Mouse (Mus musculus) liver, embryonic 15.5 days (tissue): ENCODE results near the gene Gpr173. TPM values are rescaled to one million over a fixed set of nuclear protein-coding genes. Genes with fewer than 3 reads are reported as not detected.

ENCODE experiments used
- ATAC-seq: fragments of 200-750 bp; cut with Nextera tagmentation; 2 replicates; pipeline ENCODE4 v1.8.0; 2017; ENCODE audit warnings: moderate number of reproducible peaks, mild to moderate bottlenecking, moderate library complexity; ENCODE audit not compliant: insufficient read depth
- H3K27ac ChIP-seq: fragments of 300-500 bp; sonication (generic); replicated peaks from 2 replicates; pipeline ENCODE4 v1.5.1; 2015; ENCODE audit warnings: mild to moderate bottlenecking, inconsistent platforms
- H3K27me3 ChIP-seq: fragments of 300-500 bp; sonication (generic); 2 replicates; pipeline ENCODE4 v1.6.1; 2015; ENCODE audit warnings: mild to moderate bottlenecking, inconsistent platforms
- H3K36me3 ChIP-seq: fragments of 300-500 bp; sonication (generic); replicated peaks from 2 replicates; pipeline ENCODE4 v1.6.1; 2015; ENCODE audit warnings: moderate library complexity, mild to moderate bottlenecking, inconsistent platforms
- H3K4me1 ChIP-seq: fragments of 300-500 bp; sonication (generic); replicated peaks from 2 replicates; pipeline ENCODE4 v1.6.1; 2015; ENCODE audit warnings: inconsistent platforms
- H3K4me2 ChIP-seq: fragments of 300-500 bp; sonication (generic); 2 replicates; pipeline ENCODE4 v1.6.1; 2015; ENCODE audit warnings: moderate library complexity, mild to moderate bottlenecking, inconsistent platforms
- H3K4me3 ChIP-seq: fragments of 300-500 bp; sonication (generic); replicated peaks from 2 replicates; pipeline ENCODE4 v1.5.1; 2015; ENCODE audit warnings: mild to moderate bottlenecking, inconsistent platforms
- H3K9ac ChIP-seq: fragments of 300-500 bp; sonication (generic); 2 replicates; pipeline ENCODE4 v1.6.1; 2015; ENCODE audit warnings: moderate library complexity, mild to moderate bottlenecking, inconsistent platforms
- H3K9me3 ChIP-seq: fragments of 300-500 bp; sonication (generic); replicated peaks from 2 replicates; pipeline ENCODE4 v1.6.1; 2016; ENCODE audit warnings: inconsistent platforms
- WGBS: fragments of 180-500 bp; shearing (Covaris S2); methylation state at CpG from one replicate; pipeline ENCODE4 v1.1.7; 2015; ENCODE audit warnings: mixed read lengths; ENCODE audit not compliant: insufficient replicate concordance; 5-methylcytosine and 5-hydroxymethylcytosine counted together
- polyA plus RNA-seq: library from polyadenylated mRNA; unstranded; fragments of >200 nt; fragmentation: Nextera tagmentation; extraction: Ambion mirVana; gene quantifications from 2 replicates; pipeline ENCODE4 v1.2.1, GENCODE M21; 2015

Gene Gpr173
- polyA plus RNA-seq, result 0.03 and 0.12 TPM in 2 replicates

DNA sequence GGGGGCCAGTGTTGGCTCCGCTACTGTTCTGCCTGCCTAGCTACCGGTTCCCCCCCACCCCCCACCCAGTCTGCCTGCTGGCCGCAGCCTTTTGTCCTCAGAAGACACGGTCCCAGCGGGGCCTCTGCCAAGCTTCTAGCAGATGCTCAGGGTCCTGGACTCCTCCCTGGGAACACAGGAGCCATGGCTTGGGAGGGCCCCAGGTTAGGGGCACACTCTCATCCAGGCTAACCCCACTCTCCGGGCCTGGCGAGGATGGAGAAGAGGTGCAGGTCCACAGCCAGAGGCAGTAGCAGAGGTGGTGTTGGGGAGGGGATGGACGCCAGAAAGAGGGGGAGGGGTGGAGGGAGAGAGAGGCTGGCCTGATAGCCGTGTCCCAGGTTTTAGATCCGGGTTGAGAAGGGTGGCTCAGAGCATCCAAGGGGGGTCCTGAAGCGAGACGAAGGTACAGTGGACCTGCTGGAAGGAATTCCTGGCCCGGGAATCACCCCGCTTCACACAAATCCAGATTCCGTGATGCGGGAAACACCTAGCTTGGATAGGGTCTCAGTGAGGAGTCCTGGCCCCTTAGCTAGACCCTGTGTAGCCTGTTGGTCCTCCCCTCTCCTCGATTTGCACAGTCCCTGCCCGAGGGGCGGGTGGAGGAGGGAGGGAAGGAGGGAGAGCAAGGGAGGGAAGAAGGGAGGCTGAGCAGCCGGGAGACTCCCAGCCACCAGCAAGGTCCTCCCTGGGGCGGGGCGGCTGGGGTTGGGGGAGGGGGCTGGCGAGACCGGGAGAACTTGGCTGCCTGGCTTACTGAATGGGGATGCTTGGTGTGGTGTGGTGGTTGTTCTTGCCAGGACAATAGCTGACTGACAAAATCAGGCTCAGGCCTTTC lies at the start of gene Gpr173:
Gene Gpr173, minus strand, starts transcription at position 308 of the 877 bp plus-strand sequence.
- Histone ChIP-seq H3K27me3 (peaks cover 29% of the 10 kb centered on the region), H3K4me2 (peak within 1 kb of the TSS; percentile 30), H3K4me1 (no peaks in the 10 kb centered on the region), H3K9ac (no peak within 1 kb of the TSS), H3K36me3 (no peaks in the 10 kb centered on the region), H3K9me3 (no peaks in the 10 kb centered on the region), H3K4me3 (peak within 1 kb of the TSS; percentile 14; the same call in 1 of the 2 replicates), H3K27ac (no peak within 1 kb of the TSS)
- 23% methylated on average over 24 of the region's 24 CpGs for WGBS
- peak; percentile 34; the same call in 1 of the 2 replicates for ATAC-seq

DNA sequence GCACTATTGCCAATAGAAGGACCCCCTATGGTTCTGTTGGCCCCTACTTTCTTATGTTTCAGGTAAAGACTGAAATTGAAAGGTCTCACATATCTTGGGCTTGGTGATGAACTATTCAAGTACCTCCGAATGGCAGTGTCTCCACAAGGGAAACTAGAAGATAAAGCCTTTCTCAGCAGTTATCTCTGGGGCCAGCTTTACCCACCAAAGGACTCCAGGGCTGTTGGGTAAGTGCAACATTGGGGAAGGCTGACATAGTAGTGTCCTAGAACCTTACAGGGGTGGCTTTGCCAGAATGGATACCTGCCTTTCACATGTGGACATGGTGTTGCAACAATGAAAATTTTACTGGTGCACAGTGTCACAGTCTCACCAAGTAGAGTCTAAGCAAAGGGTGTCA lies 34.7 kb upstream of the Gpr173 start:
- no peak overlapping the region for H3K9ac ChIP-seq
- ATAC-seq, result no peak
- no peaks in the 10 kb centered on the region for H3K4me1 ChIP-seq
- H3K27me3 ChIP-seq, result peaks cover 20% of the 10 kb centered on the region
- H3K4me3 ChIP-seq, result no peak overlapping the region
- whole genome bisulfite sequencing, result 25% methylated on average over 1 of the region's 1 CpGs
- no peak overlapping the region for H3K27ac ChIP-seq
- no peaks in the 10 kb centered on the region for H3K9me3 ChIP-seq
- H3K4me2 ChIP-seq, result no peak overlapping the region
- no peaks in the 10 kb centered on the region for H3K36me3 ChIP-seq

- no peak overlapping the region for H3K9ac ChIP-seq
- no peak for ATAC-seq
- 48% methylated on average over 2 of the region's 2 CpGs for WGBS
Observed at GRCm38 (mm10) chrX:152400096-152400495, 31.6 kb upstream of the Gpr173 start.

GRCm38 (mm10) chrX:152368054-152368396 lies 479 bp downstream of the Gpr173 start:
- Histone ChIP-seq H3K4me1 (no peaks in the 10 kb centered on the region), H3K36me3 (no peaks in the 10 kb centered on the region), H3K27me3 (peaks cover 29% of the 10 kb centered on the region), H3K4me3 (0 out of 2 replicates have a peak overlapping the region, but pooled peaks have one; percentile 14), H3K4me2 (peak overlapping the region; percentile 10), H3K9ac (no peak overlapping the region), H3K9me3 (no peaks in the 10 kb centered on the region), H3K27ac (no peak overlapping the region)
- ATAC-seq, result no peak
- WGBS, result 27% methylated on average over 4 of the region's 4 CpGs

More at GRCm38 (mm10) chrX:152400096-152400495, 31.6 kb upstream of the Gpr173 start:
- no peak overlapping the region for H3K4me2 ChIP-seq
- H3K9me3 ChIP-seq, result no peaks in the 10 kb centered on the region
- peaks cover 22% of the 10 kb centered on the region for H3K27me3 ChIP-seq
- H3K27ac ChIP-seq, result no peak overlapping the region
- H3K4me3 ChIP-seq, result no peak overlapping the region
- H3K4me1 ChIP-seq, result no peaks in the 10 kb centered on the region
- no peaks in the 10 kb centered on the region for H3K36me3 ChIP-seq

DNA sequence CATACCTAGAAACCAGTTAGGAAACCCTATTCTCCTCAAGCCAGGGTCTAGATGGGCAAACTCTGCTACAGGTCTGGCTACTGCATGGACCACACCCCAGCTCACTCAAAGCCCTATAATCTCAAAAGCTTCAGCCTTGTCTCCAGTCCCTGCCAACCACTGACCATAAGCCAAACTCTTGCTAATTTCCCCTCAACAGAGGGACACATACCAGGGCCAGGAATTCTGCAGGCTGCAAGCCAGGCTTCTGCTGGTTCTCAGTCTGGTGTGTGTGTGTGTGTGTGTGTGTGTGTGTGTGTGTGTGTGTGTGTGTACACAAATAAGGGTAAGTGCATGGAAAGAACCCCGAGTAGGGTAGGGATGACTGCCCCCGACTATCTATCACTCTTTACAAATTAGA lies 2.1 kb downstream of the Gpr173 start:
- no peak overlapping the region for H3K9ac ChIP-seq
- no peak overlapping the region for H3K4me2 ChIP-seq
- no peak for ATAC-seq
- WGBS, result 46% methylated on average over 2 of the region's 2 CpGs
- H3K4me1 ChIP-seq, result no peaks in the 10 kb centered on the region
- H3K4me3 ChIP-seq, result no peak overlapping the region
- H3K9me3 ChIP-seq, result no peaks in the 10 kb centered on the region
- H3K27ac ChIP-seq, result no peak overlapping the region
- H3K27me3 ChIP-seq, result peaks cover 32% of the 10 kb centered on the region
- no peaks in the 10 kb centered on the region for H3K36me3 ChIP-seq

GRCm38 (mm10) chrX:152352553-152353153 lies 15.9 kb downstream of the Gpr173 start:
- WGBS, result 18% methylated on average over 5 of the region's 5 CpGs

DNA sequence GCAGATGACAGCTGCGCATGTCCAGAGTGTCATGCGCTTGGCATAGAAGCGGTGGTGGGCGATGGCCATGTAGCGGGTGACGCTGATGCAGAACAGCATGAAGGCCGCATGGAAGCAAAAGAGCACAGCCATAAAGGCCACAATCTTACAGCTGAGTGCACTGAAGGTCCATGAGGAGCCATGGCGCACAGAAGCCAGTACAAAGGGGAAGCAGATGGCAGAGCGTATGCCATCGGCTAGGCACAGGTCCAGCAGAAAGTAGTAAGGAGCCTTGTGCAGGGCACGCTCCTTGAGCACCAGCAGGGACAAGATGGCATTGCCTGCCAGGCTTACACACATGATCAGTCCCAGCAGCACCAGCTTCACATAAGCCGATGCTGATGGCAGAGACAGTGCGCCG lies 21.5 kb downstream of the Gpr173 start:
- Histone ChIP-seq H3K4me1 (peaks cover 2% of the 10 kb centered on the region; the same call in 1 of the 2 replicates), H3K9me3 (no peaks in the 10 kb centered on the region), H3K4me3 (no peak overlapping the region), H3K4me2 (no peak overlapping the region), H3K36me3 (no peaks in the 10 kb centered on the region), H3K27ac (no peak overlapping the region), H3K27me3 (peaks cover 43% of the 10 kb centered on the region), H3K9ac (no peak overlapping the region)
- no peak for ATAC-seq
- 86% methylated on average over 14 of the region's 14 CpGs for WGBS

More at GRCm38 (mm10) chrX:152352553-152353153, 15.9 kb downstream of the Gpr173 start:
- no peak overlapping the region for H3K9ac ChIP-seq
- no peak overlapping the region for H3K27ac ChIP-seq
- H3K4me3 ChIP-seq, result no peak overlapping the region
- ATAC-seq, result peak; percentile 31; the same call in 1 of the 2 replicates
- H3K4me1 ChIP-seq, result no peaks in the 10 kb centered on the region
- no peaks in the 10 kb centered on the region for H3K36me3 ChIP-seq
- H3K9me3 ChIP-seq, result no peaks in the 10 kb centered on the region
- H3K27me3 ChIP-seq, result peaks cover 7% of the 10 kb centered on the region; the same call in 1 of the 2 replicates
- H3K4me2 ChIP-seq, result no peak overlapping the region

DNA sequence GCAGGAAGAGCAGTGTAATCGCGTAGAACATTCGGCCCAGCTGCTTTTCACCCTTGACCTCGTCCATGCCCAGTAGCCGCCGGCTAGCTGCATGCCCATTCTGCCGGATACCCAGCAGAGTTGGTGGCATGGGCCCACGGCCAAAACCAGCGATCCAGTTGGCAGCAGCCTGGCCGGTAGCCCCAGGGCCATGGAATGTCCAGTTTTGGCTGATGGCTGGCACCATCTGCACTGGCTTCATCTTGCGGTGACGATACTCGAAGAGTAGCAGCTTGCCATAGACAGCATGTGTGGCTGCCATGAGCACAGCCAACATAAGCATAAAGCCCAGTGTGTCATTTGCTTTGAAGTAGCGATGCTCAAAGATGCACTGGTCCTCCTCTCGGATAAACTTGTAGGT lies 21.9 kb downstream of the Gpr173 start:
- Histone ChIP-seq H3K27ac (no peak overlapping the region), H3K9me3 (no peaks in the 10 kb centered on the region), H3K4me3 (no peak overlapping the region), H3K4me2 (no peak overlapping the region), H3K9ac (no peak overlapping the region), H3K27me3 (peaks cover 46% of the 10 kb centered on the region), H3K4me1 (peaks cover 5% of the 10 kb centered on the region; the same call in 1 of the 2 replicates), H3K36me3 (no peaks in the 10 kb centered on the region)
- ATAC-seq, result no peak
- 70% methylated on average over 15 of the region's 15 CpGs for WGBS

DNA sequence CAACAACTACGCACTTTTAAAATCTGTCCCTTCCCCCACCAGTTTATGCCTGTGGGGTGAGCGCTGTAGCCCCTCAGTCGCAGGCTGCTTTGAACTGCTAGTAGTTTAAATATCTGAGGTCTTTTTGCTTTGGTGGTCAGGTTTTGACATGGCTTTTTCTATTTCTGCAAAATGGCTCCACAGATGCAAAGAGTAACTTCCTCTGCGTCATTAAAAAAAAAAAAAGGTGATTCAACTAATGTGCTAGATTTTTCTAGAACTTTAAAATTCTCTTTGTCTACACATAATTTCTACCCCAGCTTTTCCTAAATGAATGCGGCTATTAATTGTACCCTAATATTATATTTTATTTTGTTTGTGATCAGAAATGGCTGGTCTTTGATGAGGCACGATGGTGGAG lies 25.6 kb downstream of the Gpr173 start:
- Histone ChIP-seq H3K9ac (0 out of 2 replicates have a peak overlapping the region, but pooled peaks have one; percentile 60), H3K9me3 (no peaks in the 10 kb centered on the region), H3K36me3 (no peaks in the 10 kb centered on the region), H3K4me2 (peak overlapping the region; percentile 80), H3K4me1 (peaks cover 13% of the 10 kb centered on the region; the same call in 1 of the 2 replicates), H3K27ac (peak overlapping the region; percentile 61), H3K27me3 (peaks cover 51% of the 10 kb centered on the region), H3K4me3 (peak overlapping the region; percentile 63)
- 33% methylated on average over 6 of the region's 6 CpGs for WGBS
- ATAC-seq, result no peak

- H3K4me3 ChIP-seq, result peak within 1 kb of the TSS; percentile 63
- peak within 1 kb of the TSS; percentile 61 for H3K27ac ChIP-seq
Observed at GRCm38 (mm10) chrX:152342358-152342901, 26.1 kb downstream of the Gpr173 start, which contains the start of gene Tspyl2. Gene Tspyl2, minus strand, starts transcription at chrX:152342425.

GRCm38 (mm10) chrX:152341496-152341895 lies 27.0 kb downstream of the Gpr173 start:
- ATAC-seq, result no peak
- Histone ChIP-seq H3K4me3 (peak overlapping the region; percentile 63), H3K9ac (peak overlapping the region; percentile 60; the same call in 1 of the 2 replicates), H3K4me2 (peak overlapping the region; percentile 80), H3K27ac (no peak overlapping the region; the same call in 1 of the 2 replicates), H3K27me3 (peaks cover 40% of the 10 kb centered on the region), H3K36me3 (no peaks in the 10 kb centered on the region), H3K9me3 (no peaks in the 10 kb centered on the region), H3K4me1 (peaks cover 21% of the 10 kb centered on the region; the same call in 1 of the 2 replicates)
- 43% methylated on average over 11 of the region's 11 CpGs for WGBS

More at GRCm38 (mm10) chrX:152342358-152342901, 26.1 kb downstream of the Gpr173 start, which contains the start of gene Tspyl2:
- Histone ChIP-seq H3K4me2 (peak within 1 kb of the TSS; percentile 80), H3K36me3 (no peaks in the 10 kb centered on the region), H3K27me3 (peaks cover 49% of the 10 kb centered on the region), H3K9ac (peak within 1 kb of the TSS; percentile 60), H3K4me1 (peaks cover 13% of the 10 kb centered on the region; the same call in 1 of the 2 replicates), H3K9me3 (no peaks in the 10 kb centered on the region)
- WGBS, result 16% methylated on average over 27 of the region's 27 CpGs
- ATAC-seq, result peak; percentile 98
